Mouse (Mus musculus): ENCODE measurements around the gene Eno4.

Gene Eno4

DNA sequence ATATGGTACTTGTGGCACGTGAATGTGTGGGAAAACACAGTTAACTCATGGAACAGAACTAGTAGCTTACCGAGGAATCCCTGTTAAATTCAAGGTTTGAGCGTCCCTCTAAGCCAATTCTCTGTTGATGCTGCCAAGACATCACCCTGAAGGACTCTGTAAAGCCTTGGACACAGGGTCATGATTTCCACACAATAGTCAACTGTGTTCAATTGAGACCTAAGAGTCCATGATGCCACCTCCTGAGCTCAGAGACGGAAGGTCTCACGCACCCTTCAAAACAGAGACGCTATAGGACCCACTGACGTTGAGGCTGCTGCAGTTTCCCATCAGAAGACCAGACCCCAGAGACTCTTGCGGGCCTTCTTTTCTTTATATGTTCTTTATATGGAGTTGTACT, 30.9 kb downstream of the Eno4 start:
- no peak for DNase-seq (ENCODE audit: low spot score in 2 of 2)

DNA sequence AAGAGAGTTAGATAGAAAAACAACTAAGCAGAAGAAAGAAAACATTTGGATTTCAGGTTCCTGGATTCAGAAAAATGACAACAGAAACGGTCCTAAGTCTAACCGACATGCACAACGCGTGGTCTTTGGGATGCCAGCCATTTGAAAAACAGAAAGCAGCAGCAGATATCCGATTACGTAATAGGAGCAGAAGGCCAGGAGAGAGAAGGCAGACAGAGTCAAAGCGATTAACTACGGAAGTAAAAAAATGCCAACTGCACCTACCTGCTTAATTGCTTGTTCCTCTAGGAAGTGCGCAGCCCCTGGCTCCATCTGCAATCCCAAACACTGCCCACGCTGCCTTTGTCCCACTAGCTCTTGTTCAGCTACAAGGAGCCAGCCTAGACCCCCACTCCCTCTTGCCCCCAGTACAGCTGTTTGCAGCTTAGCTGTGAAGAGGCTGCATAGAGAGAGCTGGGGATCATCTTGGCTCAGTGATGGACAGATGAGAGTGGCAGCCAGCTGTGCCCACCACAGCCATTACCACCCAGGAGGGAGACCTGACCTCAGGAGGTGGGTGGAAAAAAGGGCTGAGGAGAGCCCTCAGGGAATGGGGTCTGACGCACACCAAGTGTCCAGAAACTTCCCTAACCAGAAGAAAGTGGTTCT, 32.1 kb downstream of the Eno4 start:
- DNase-seq (ENCODE audit: low spot score in 2 of 2): no peak

DNA sequence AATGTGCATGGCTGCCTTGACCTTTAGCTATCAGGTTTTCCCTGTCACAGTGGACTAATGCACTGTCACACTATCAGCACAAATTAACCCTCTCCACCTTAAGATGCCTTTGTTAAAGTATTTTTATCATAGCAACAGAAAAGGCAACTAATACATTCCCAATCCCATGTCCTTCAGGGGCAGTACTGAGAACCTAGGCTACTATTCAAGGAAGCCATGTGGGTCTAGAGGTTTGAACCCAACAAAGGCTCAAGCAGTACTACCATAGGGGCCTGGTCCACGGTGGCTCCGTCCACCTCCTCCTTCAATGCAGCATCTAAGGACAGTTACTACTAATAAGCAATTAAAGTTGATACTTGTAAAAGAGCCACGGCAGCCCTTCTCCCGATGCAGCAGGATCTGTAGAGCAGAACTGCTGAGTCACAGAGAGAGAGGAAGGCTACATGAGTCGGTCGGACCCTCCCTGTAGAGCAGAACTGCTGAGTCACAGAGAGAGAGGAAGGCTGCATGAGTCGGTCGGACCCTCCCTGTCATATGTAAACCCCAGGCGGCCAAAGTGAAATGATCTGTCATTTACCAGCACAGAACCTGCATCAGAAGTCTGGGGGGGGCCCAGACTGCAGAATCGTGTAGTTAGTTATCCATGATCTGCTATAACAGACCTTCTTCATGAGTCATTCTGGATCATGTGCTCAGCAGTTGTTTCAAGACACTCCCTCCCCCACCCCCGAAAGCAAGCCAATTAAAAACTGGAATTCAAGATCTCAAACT, 35.4 kb downstream of the Eno4 start:
- no peak for DNase-seq (ENCODE audit: low spot score in 2 of 2)

DNA sequence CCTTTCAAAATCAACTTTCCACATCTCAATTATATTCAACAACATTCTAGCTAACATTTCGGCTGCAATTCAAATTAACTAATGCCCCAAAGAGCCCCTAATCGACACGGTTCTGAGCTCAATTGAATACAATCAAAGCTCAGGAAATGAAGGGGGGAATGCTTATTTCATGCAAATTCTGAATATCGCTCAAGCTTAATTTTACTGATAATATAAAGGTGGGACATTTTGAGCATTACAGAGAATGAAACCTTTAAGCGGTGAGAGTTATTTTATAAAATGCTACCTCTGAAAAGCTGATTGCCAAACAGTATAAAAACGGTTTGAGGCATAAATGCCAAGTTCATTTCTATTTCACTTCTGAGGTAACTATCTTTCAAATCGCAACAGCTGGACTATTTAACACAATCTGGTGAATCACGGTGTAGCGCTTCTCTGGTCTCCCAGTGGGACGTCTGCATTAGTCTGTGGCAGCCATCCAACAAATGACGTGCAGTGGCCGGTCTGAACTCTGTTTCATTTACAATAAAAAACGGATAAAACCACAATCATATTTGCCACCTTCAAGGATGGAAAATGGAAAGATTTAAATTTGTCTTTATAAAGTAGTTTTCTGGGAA, 36.3 kb downstream of the Eno4 start:
- DNase-seq (ENCODE audit: low spot score in 2 of 2): no peak

DNA sequence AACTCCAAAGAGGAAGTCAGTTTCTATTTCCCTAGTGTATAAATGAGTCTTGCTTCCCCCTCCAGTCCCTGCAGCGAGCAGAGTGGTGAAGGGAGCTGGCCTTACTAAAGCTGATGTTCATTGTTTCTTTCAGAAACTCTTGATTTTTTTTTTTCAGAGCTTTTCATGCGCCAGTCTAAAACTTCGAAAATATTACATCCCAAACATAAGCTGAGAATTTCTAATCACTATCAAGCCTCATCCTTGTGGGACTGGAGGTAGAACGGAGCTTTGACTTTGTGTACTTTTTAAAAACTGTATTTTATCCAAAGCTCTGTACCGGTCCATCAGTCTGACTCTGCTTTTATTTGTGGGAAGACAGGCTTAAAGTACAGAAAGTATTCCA, 36.8 kb downstream of the Eno4 start:
- no peak for DNase-seq (ENCODE audit: low spot score in 2 of 2)

DNA sequence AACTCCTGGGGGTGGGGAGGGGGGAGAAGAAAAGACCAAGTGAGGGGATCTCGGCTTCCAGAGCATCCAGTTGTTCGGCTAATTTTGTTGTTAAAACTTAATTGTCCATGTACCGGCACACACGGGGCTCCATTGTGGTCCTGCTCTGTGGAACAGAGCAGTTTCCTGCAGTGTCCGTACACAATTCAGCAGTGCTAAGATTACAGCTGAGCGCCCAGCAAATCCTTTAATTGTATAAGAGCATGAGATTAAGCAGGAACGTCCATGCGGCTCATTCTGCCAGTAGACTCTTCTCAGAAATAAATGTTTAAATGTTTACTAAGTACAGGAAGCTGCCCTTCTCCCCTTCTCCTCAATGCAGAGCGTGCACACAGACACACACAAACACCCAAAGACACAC, 38.3 kb downstream of the Eno4 start:
- no peak for DNase-seq (ENCODE audit: low spot score in 2 of 2)

DNA sequence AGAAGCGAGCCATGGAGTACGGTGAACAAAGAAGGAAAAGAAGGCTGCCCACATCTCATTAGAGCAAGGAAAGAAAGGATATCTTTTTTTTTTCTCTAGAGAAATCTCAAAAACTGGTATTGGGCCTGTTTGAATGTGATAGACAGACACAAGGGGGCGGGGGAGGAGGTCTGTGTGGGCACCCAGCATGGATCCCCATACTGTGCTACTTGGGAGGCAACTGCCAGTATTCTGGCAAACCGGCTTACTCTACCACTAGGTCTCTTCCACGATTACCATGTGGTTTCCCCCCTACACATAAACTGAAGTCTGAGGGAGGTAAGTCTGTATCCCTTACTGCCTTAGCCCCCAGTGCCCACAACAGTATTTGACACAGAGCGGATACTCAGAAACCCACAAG, 59.6 kb downstream of the Eno4 start:
- DNase-seq (ENCODE audit: low spot score in 2 of 2): no peak

DNA sequence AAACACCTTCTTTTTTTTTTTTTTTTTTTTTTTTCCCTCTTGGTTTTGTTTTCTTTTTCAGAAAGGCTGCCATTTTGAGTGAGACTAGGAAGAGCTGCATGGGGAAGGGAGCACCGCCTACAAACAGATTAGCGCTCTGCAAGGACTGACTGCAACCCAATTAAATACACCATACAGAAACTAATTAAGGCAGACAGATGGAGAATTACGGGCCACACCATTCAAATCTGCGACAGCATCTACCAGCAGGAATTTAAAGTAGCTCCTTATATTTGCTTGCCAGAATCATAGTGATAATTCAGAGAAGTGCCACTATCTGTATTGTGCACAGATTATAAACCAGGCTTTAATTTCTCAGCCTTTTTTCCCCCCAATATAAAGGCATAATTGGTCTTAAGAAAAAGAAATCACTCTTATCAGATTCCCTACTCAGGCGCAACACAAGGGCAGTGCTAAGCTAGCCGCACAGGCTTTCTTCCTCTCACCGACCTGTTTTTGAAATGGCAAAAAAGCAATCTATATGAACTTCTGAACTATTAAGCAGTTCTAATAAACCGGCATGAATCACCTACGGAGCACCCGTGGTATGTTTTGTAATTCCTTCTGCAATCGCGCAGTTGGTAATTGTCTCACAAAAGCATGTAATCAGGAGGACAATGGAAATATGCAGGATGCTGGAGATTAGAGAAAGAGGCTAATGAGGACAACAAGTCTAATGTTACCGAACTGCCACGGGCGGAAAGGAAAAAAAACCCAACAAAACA, 63.5 kb downstream of the Eno4 start:
- DNase-seq (ENCODE audit: low spot score in 2 of 2): no peak

DNA sequence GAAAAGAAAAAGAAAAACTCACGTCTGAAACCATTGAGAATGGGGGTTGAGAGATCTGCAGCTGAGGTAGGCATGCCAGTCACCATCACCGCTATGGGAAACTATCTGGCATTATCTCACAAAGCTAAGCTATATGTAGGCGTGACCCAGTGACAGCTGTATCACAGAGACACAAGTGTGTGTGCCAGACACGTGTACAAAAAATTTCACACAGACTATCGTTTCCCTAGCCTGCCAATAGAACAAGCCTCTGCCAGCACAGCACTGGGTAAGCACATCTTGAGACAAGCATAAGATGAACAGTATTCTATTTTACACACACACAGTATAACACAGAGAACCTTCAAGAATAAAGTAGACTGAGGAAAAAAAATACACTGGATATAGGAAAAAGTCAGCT, 67.6 kb downstream of the Eno4 start:
- DNase-seq (ENCODE audit: low spot score in 2 of 2): no peak

Data from thymus, postnatal 10 days (tissue).